ENCODE assay signal across 15 mouse cellular contexts in genomic region chr7:72280721-72281120, GRCm38 (mm10). TPM values are rescaled to one million over a fixed set of nuclear protein-coding genes. Genes with fewer than 3 reads are reported as not detected.
A peak's percentile ranks its signal among the peaks of the same experiment; 100 is the strongest.
DNase-seq lines count a peak whose midpoint lies in the region; ATAC-seq and TF ChIP-seq lines count a peak whose summit lies in the region.
"Had no signal": no experiment of that assay in that cellular context is flagged by ENCODE, and none has a peak within 500 bp of the region (broad histone marks: within the 10 kb centered on the region; RNA-seq: fewer than 3 reads in every experiment).

No protein-coding gene starts in this region.

- H3K36me3 ChIP-seq in embryonic facial prominence, embryonic 14.5 days (ENCODE audit: control insufficient read depth, insufficient read depth, low read length): no peaks in the 10 kb centered on the region
- H3K36me3 ChIP-seq in embryonic facial prominence, embryonic 10.5 days (replicated peaks): no peaks in the 10 kb centered on the region
- H3K36me3 ChIP-seq: kidney, embryonic 15.5 days; limb, embryonic 13.5 days; lung, embryonic 15.5 days had no signal

- intact Hi-C loops in heart, postnatal 10 days (cut with DNase I): no loop called here

- peak; percentile 4 for DNase-seq in embryonic facial prominence, embryonic 14.5 days (ENCODE audit: low spot score)
- DNase-seq in embryonic facial prominence, embryonic 10.5 days (ENCODE audit: low spot score): no peak
- DNase-seq in skeletal muscle tissue, adult 2 months (ENCODE audit: low read depth, low spot score): peak; percentile 10
- DNase-seq in thymus, postnatal 10 days (ENCODE audit: low spot score in 2 of 2): peak; percentile 45 to 48
- no peak for DNase-seq in heart, postnatal 10 days
- no peak for DNase-seq in layer of hippocampus, adult 2 months (ENCODE audit: low spot score in 2 of 2)
- no peak for DNase-seq in left cerebral cortex, adult 9 months (ENCODE audit: low spot score in 2 of 2)
- DNase-seq: heart, adult 11 months; layer of hippocampus, adult 9-11 months; midbrain, embryonic 14.5 days had no signal

- H3K27ac ChIP-seq in embryonic facial prominence, embryonic 14.5 days (replicated peaks; ENCODE audit: low read depth, low read length): no peak overlapping the region
- H3K27ac ChIP-seq in embryonic facial prominence, embryonic 10.5 days (replicated peaks): no peak overlapping the region
- H3K27ac ChIP-seq in layer of hippocampus, adult 2 months: no peak overlapping the region
- H3K27ac ChIP-seq: kidney, embryonic 15.5 days; limb, embryonic 13.5 days; lung, embryonic 15.5 days had no signal

- no peak for ATAC-seq in embryonic facial prominence, embryonic 14.5 days (ENCODE audit: low read depth)
- ATAC-seq in common myeloid progenitor, adult 5-6 weeks (replicated peaks; ENCODE audit: low read depth, poor library complexity, severe bottlenecking): peak; percentile 89
- ATAC-seq: inflammation-experienced regulatory T-cells, adult 6 months had no signal

- no peak for TF ChIP-seq CTCF in layer of hippocampus, adult 2 months (conservative IDR thresholded peaks at IDR 0.05)

- H3K27me3 ChIP-seq in embryonic facial prominence, embryonic 14.5 days (replicated peaks; ENCODE audit: control insufficient read depth, insufficient read depth, low read length): no peaks in the 10 kb centered on the region
- no peaks in the 10 kb centered on the region for H3K27me3 ChIP-seq in embryonic facial prominence, embryonic 10.5 days (replicated peaks; ENCODE audit: low read depth, poor library complexity, severe bottlenecking)
- H3K27me3 ChIP-seq: kidney, embryonic 15.5 days; limb, embryonic 13.5 days; lung, embryonic 15.5 days had no signal

- H3K4me2 ChIP-seq in embryonic facial prominence, embryonic 14.5 days (ENCODE audit: low read depth, low read length): no peak overlapping the region
- H3K4me2 ChIP-seq: kidney, embryonic 15.5 days; limb, embryonic 13.5 days; lung, embryonic 15.5 days had no signal

- H3K9ac ChIP-seq in embryonic facial prominence, embryonic 14.5 days (ENCODE audit: low read depth, low read length): no peak overlapping the region
- H3K9ac ChIP-seq: kidney, embryonic 15.5 days; limb, embryonic 13.5 days; lung, embryonic 15.5 days had no signal

- peaks cover 7% of the 10 kb centered on the region; the same call in 1 of the 2 replicates for H3K4me1 ChIP-seq in embryonic facial prominence, embryonic 14.5 days (ENCODE audit: control insufficient read depth, insufficient read depth, low read length)
- 0 out of 2 replicates have a peak, but pooled peaks cover 3% of the 10 kb centered on the region for H3K4me1 ChIP-seq in embryonic facial prominence, embryonic 10.5 days
- H3K4me1 ChIP-seq: kidney, embryonic 15.5 days; lung, embryonic 15.5 days had no signal

- WGBS in embryonic facial prominence, embryonic 14.5 days: 52% methylated on average over 3 of the region's 3 CpGs
- WGBS in embryonic facial prominence, embryonic 10.5 days: 69% methylated on average over 3 of the region's 3 CpGs

- no peaks in the 10 kb centered on the region for H3K9me3 ChIP-seq in embryonic facial prominence, embryonic 14.5 days (ENCODE audit: control insufficient read depth, low read length)
- H3K9me3 ChIP-seq in embryonic facial prominence, embryonic 10.5 days: no peaks in the 10 kb centered on the region
- H3K9me3 ChIP-seq: kidney, embryonic 15.5 days; limb, embryonic 13.5 days; lung, embryonic 15.5 days had no signal

- no peak overlapping the region for H3K4me3 ChIP-seq in embryonic facial prominence, embryonic 14.5 days (ENCODE audit: low read depth, low read length)
- no peak overlapping the region for H3K4me3 ChIP-seq in embryonic facial prominence, embryonic 10.5 days
- H3K4me3 ChIP-seq in layer of hippocampus, adult 2 months: no peak overlapping the region
- H3K4me3 ChIP-seq: kidney, embryonic 15.5 days; limb, embryonic 13.5 days; lung, embryonic 15.5 days had no signal

RNA-seq across cellular contexts. Expression of gene Mctp2, which starts 25.7 kb away (rescaled TPM):
- 1.4 and 1.6 TPM in 2 replicates for polyA plus RNA-seq in embryonic facial prominence, embryonic 14.5 days (2014; fragmentation: Nextera tagmentation; extraction: Ambion mirVana)
- polyA plus RNA-seq in embryonic facial prominence, embryonic 10.5 days (2016; fragmentation: Nextera tagmentation; extraction: Ambion mirVana): 0.48 and 0.51 TPM in 2 replicates
- total RNA-seq in common myeloid progenitor, adult 5-6 weeks (2017): 4.4 and 7.9 TPM in 2 replicates
- under 1 TPM; 0.26 to 0.42 TPM for total RNA-seq in heart, postnatal 10 days (2021)
- 1 to 10 TPM; 1.7 to 1.8 TPM for total RNA-seq in layer of hippocampus, adult 2 months (2021)

Comparison
In these comparisons a context has a peak if more than half of its experiments do, and no peak if none do; other contexts are left out.
1. DNase-seq: peak in embryonic facial prominence, embryonic 14.5 days (single experiment), skeletal muscle tissue, adult 2 months (single experiment) and thymus, postnatal 10 days (2 of 2); none in embryonic facial prominence, embryonic 10.5 days (single experiment), heart, postnatal 10 days (0 of 2), layer of hippocampus, adult 2 months (0 of 2) and left cerebral cortex, adult 9 months (0 of 2).